Mouse (Mus musculus) kidney, postnatal 25 days (tissue): ENCODE data around the gene C2cd2l.
"Not testable (repeated sequence)": the region's sequence is repeated elsewhere in the genome, so short reads cannot be mapped to it uniquely, and the experiment has no call there.

Experiments used
- DNase-seq, 2 experiments: peaks; one replicate each; pipeline ENCODE4 v3.0.0; 2021; ENCODE audit warnings: mixed read lengths in 2 of 2

C2cd2l gene

DNA sequence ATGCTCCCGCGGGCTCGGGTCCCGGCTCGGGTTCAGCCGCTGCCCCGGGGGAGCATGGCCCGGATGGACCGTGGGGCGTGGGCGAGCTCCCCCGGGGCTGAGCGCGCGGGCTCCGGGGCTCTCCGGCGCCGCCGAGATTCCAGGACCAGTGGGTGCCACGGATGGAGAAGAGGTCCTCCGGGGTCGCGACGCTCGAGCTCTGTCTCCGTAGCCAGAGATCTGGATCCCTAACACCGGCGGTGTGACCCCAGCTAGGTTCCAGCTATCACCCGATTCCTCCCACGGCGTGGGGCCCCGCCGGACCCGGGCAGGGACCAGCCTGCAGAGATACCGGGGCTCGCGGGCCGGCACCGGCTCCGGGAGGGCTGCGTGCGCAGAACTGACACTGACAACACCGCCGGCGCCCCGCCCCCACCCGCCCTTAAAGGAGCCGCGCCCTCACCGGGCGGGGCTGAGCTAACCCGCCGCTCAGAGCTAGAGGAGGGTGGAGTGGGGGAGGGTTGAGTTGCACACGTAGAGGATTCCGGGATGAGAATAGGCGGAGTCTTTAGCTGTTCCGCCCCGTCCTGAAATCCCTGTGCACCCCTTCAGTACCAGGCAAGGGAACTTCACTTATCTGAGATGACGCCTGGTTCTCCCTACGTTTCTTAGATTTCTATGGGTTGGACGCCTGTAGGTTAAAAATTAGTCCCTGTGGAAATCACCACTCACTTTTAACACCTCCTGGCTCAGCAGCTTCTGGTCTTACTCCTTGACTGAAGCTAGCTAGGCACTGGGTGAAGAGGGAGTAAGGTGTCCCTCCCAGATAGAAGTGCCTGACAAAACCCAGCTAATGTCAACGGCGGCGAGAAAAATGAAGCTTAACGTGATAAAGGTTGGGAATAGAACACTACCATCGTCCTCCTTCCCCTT is at the start of gene C2cd2l:
Gene C2cd2l, minus strand, starts transcription at position 399 of the 912 bp plus-strand sequence.
- peak; percentile 95 to 98 for DNase-seq

DNA sequence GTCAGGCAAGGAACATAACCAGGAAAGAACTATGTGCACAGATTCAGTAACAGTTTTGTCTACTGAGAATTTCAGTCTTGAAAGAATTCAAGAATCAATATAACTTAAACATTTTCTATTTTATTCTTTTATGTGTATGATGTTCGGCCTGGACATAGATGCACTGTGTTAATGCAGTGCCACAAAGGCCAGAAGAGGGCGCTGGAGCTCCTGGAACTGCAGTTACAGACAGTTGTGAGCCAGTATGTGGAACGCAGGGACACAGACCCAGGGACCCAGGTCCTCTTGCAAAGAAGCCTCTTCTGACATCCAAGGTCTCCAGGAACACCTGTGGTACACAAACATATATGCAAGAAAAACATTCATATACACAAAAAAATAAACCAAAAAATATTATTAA is 44.4 kb upstream of the C2cd2l start:
- DNase-seq = peak in 1 of 2 experiments; percentile 62

DNA sequence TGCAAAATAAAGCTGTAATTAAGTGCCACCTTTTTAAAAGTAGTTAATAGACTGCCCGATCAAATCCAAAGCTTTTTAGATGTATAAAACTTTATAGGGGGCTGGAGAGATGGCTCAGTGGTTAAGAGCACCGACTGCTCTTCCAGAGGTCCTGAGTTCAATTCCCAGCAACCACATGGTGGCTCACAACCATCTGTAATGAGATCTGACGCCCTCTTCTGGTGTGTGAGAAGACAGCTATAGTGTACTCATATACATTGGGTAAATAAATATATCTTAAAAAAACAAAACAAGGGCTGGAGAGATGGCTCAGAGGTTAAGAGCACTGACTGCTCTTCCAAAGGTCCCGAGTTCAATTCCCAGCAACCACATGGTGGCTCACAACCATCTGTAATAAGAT is 41.8 kb upstream of the C2cd2l start:
- not testable (repeated sequence) for DNase-seq

DNA sequence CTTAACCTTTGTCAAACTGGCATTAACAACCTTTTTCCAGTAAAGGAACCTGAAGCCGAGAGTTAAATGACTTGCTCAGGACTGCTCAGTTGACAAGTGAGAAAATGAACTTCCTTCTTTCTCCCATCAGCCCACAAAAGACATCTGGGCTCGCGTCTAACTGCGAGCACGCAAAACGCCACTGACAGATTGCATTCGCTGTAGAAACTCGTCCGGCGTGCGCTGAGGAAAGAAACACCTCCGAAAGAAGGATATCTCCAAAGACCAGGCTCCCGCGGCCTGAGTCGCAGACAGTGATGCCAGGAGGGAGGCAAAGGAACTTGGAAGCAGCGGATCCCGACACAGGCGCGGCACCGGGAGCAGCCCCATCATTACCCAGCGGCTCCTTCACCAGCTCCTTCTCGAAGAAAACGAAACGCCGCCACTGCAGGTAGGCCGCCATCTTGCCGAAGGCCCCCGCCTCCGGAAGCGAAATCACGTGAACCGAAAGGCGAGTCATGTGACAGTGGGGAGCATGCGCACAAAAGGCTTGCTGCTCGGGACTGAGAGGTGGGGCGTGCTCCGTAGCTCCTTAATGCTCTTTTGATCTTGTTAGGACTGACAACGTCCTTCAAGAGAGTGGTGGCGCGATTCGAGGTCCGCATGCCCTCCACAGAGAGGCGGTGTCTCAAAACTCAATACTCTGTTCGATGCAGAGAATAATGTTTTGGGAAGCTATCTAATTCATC is 41.3 kb upstream of the C2cd2l start, which contains the start of gene Vps11:
Gene Vps11, minus strand, starts transcription at position 481 of the 728 bp plus-strand sequence.
- peak; percentile 97 for DNase-seq

DNA sequence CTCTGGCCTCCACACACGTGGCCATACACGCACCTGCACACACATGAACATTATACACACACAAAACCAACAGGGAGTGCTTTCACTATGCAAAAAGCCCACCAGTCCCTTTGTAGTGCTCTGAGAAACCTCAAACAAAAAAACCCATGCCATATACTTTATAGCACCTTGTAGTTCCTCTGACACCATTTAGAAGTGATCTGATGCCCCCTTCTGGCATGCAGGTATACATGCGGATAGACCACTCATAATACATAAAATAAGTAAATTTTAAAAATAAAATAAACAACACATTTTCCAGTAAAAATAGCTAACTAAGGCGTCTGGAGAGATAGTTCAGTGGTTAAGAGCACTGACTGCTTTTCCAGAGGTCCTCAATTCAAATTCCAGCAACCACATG is 37.1 kb upstream of the C2cd2l start:
- DNase-seq = no peak

DNA sequence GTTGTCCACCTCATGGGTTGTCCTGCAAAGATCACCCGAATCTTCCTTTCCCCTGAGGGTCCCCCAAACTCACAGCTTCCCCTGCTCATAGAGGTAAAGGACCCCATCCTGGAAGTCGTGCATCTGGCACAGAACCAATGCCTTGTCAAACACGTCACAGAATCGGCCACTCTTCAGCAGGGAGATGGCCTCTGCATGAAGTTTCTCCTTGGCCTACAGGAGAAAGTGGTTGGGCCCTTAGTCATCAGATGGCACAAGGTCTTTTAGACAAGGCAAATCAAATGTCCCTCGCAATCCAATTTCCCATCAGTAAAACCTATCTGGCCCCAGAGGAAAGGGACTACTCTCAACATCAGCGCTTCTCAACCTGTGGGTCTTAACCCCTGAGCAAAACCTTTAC is 33.1 kb upstream of the C2cd2l start:
- no peak for DNase-seq

DNA sequence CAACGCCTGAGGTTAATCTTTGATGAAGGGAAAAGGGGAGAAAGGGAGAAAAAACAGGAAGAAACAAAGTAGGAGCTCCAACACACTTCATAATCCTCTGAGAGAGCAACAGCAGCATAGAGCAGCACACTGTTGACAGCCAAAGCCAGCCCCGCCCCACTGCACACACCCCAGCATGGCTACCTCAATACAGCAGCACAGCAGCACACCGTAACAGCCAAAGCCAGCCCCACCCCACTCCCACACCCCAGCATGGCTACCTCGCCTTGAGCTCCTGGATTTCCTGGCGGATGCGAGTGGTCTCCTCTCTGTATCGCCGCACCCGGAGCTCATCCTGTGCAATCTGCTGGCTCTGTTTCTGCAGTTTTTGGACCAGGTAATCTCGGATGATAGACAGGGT is 32.3 kb upstream of the C2cd2l start:
- DNase-seq = no peak

DNA sequence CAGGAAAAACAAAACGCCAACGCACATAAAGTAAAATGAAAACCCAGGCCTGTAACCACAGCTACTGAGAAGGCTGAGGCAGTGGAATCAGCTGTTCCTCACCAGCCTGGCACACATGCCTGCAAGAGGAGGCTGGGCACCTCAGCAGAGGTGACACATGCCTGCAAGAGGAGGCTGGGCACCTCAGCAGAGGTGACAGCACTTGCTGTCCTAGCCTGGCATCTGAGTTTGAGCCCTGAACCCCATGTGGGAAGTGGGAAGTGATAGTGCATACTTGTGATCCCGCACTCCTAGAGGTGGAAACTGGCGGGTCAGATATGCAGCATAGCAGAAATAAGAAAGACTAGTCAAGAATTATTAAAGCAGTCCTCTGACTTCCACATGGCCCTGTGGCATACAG is 31.3 kb upstream of the C2cd2l start:
- no peak for DNase-seq

DNA sequence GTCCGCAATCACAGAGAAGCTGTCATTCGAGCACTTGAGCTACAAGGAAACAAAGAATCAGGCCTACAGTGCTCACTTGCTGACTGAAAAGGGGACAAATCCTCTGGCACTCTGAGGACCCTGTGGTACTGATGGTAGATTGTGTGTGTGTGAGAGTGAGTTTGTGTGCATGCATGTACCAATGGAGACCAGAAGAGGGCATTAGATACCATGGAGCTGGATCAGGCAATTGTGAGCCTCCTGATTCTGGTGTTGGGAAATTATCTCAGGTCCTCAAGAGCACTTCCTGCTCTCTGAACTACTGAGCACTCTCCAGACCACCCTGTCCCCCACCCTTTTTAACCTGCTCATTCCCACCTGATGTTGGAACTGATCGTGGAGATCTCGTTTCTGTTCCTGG is 28.5 kb upstream of the C2cd2l start:
- no peak for DNase-seq

DNA sequence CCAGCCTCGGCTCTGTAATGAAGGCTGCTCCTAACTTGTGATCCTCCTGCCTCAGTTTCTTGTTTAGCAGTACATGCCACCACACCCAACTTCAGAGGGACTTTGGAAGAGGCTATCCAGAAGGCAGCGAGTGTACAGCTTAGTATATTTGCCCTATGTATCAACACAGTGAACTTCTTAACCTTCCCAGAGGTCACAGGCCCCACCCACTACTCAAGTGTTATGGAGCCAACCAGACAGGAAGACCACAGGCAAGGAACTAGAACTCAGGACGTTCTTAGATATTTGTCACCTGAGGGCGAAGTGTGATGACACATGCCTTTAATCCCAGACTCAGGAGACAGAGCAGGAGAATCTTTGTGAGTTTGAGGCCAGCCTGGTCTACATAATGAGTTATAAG is 27.5 kb upstream of the C2cd2l start:
- DNase-seq = no peak

DNA sequence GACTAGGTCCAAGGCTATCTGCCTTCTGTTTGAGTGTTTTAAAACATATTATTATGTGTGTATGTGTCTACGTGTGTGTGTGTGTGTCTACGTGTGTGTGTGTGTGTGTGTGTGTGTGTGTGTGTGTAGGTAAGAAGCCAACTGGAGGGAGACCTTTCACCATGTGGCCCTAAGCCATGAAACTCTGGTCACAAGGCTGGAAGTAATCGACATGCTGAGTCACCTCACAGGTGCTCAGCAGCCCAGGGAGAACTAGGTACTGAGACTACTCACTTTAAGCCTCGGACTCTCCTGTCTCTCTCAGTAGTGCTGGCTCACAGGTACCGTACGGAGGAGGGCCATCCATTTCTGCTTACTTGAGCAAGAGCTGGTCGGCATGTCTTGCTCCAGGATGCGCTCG is 27.1 kb upstream of the C2cd2l start:
- DNase-seq = peak in 1 of 2 experiments; percentile 42

DNA sequence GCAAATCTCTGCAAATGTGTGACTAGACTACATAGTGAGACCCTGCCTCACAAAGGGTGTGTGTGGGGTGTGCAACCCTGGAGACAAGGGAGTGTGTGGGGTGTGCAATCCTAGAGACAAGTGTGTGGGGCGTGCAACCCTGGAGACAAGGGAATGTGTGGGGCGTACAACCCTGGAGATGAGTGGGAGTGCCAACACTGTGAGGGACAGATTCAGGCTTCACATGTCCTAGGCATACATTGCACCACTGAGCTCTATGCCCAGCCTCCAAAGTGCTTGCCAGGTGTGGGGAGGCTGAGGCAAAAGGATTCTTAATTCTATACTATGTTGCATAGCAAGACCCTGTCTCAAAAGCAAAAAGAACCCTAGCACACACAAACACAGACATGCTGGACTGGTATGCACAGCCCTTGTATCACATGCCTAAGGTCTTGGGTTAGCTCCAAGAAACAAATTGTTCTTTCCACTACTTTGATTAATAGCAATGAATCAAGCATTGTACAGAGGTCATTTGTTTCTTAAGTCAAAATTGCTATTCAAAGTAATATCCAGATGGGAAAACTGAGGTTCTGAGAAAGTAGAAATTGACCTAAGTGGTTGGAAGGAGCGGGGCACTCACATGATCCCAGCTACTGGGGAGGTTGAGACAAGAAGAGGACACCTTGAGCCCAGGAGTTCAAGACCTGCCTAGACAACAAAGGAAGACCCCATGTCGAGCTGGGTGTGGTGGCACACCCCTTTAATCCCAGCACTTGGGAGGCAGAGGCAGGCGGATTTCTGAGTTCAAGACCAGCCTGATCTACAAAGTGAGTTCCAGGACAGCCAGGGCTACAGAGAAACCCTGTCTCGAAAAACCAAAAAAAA is 25.7 kb upstream of the C2cd2l start:
- no peak for DNase-seq

DNA sequence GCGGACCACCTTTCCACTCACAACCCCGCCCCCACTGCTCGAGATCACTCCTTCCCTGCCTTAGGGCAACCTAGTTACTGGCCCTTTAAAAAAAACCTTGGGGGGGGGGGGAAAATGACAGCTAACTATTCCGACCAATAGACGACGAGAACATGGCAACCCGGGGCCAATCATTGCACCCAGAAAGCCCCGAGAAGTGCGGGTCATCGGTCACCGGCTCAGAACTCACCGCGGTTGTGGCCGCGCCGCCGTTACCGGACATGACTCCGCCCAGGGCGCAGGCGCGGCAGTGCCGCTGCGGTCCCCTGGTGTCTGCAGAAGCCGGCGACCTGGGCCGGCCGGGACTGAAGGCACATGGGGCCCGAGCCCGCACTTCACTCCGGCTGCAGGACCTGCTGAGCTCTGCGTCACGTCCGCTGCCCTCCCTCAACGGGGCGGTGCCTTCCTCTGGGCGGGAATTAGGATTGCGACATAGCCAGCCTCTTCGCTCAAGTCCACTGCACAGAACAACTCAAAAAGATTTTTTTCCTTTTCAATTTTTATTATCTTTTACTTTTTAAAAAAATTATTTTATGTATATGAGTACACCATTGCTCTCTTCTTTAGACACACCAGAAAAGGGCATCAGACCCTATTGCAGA is 23.8 kb upstream of the C2cd2l start, which contains the start of gene Hmbs:
Gene Hmbs, minus strand, starts transcription at position 448 of the 641 bp plus-strand sequence.
- peak; percentile 93 to 96 for DNase-seq

DNA sequence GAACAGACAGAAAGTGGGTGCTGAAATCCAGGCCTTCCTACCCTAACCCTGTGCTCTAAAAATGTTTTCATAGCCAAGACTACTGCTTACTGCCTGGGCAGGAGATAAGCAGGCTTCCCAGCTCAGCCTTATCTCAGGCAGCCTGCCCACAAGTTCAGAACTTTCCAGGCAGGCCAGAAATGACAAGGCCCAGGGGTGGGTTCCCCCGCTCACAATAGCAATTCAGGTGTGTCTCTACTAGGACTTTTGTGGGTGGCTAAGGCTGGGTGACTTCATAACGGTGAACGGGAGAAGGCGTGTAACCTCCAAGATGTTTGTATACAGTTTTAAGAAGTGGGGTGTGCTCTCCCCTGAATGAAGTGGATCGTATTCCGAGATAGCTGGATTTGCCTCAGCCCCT is 23.2 kb upstream of the C2cd2l start:
- DNase-seq = no peak

DNA sequence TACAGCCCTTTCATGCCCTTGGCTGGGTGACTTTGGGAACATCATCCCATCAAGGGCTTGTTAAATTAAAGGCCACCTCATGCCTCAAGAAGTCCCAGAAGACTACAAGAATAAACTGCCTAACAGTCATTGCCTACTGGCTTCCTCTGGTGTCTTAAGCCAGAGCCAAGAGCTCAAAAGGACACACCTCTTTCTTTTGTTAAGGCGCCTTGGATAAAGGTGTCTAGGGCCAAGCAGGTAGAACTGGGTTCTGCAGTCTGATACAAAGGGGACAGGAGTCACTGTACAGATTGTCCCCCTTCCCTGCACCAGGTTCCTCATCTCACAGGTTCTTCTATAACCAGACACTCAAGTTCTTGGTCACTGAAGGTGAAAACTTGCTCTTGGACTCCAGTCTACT is 22.5 kb upstream of the C2cd2l start:
- no peak for DNase-seq

DNA sequence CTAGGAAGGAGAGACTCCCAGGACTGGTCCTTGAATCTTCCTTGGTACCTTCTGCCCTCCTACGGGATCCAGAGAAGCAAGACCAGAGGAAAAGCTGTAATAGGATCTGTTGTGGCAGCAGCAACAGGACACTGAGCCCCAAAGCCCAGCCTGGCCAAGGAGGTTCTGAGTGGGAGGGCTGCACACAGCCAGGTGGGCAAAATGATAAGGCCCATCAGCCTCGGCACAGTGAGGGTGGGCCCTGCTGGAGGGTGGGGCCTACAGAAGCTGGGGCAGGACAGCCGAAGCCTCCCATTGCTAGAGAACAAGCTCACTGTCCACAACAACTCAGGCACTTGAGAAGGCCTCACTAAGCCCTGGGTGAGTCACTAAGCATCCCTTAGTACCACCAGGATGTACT is 22.1 kb upstream of the C2cd2l start:
- DNase-seq = no peak

DNA sequence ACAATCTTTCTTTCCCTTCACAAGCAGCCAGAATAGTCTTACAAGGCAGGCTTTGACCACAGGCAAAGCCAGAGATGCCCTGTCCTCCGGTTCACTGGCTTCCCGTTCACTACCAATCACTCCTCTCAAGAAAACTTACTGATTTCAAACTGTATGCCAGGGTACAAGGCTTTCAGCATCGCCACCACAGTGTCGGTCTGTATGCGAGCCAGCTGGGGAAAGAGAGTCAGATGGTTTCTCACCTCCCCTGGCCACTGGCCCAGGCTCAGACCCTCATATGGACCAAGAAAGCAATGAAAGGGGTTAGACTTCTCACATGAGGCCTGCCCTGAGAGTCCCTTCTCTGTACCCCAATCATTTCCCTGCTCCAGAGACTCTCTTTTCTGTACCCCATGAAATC is 21.4 kb upstream of the C2cd2l start:
- no peak for DNase-seq

DNA sequence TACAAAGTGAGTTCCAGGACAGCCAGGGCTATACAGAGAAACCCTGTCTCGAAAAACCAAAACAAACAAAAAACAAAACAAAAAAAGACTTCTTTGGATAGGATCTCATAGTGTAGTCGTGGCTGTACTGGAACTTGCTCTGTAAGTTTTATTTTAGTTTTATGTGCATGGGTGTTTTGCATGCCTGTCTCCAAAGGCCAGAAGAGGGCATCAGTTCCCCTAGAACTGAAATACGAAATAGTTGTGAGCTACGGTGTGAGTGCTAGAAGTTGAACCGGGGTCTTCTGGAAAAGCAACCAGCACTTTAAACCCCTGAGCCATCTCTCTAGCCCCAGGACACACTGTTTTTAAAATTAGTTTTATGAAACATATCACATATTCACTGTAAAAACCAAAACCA is 18.5 kb upstream of the C2cd2l start:
- DNase-seq = no peak

DNA sequence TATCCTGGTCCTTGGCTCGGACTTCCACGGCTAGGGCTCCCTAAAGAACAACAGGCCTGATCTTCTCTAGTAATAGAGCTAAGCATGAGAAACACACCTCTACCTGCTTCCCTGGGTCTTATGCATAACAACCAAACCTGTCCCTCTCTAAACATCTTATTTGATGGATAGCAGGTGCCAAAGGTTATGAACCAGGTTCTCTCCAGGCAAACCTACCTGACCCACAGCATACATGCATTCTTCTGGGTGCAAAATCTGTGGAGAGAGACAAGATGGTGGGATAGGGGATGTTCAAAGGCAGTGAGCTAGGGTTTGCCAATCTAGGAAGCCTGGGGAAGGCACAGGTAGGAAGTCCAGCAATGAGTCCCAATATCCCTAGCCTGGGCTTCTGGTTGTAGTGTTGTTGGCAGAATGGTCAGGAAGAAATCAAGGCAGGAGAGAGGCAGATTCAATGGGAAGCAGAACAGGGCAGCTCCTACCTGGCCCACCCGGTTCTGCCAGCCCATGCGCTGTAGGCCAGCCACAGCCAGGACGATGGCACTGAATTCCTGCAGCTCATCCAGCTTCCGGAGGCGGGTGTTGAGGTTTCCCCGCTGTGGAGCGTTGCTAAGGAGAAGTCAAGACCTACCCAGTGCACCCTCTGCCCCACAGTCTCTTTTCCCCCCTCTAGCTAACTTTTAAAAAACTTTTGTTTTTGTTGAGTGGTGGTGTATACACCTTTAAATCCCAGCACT is 17.5 kb upstream of the C2cd2l start:
- no peak for DNase-seq

DNA sequence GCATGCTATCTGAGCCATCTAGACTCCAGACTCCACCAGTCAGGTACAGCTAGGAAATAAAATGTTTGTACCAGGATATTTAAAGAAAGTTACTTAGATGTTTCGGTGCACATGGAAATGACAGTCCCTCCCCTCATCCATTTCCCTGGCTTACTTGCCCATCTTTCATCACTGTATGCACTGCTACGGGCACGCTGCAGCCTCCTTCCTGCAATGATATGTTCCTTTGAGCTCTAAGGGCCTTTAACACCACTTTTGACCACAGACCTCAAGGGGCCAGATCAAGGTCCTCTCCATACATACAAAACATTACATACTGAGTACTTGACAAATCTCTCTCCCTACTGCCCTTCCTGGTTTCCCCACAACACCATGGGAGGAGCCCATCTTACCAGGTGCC is 16.9 kb upstream of the C2cd2l start:
- DNase-seq = no peak

DNA sequence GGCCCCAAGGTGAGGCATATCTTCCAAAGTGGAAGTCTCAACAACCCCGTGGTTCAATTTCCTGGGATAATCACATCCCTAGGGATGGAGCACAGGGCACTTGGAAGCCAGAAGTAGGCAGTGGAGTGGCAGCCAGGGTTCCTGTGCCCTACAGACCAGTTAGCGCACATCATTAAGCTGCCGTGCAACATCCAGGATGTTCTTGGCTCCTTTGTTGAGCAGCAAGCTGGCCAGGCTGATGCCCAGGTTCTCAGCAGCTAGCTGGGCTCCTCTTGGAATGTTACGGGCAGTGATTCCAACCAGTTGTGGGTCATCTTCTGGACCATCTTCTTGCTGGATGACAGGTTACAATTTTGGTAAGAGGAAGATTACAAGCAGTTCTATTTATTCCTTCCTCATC is 16.4 kb upstream of the C2cd2l start:
- DNase-seq = not testable (repeated sequence)

DNA sequence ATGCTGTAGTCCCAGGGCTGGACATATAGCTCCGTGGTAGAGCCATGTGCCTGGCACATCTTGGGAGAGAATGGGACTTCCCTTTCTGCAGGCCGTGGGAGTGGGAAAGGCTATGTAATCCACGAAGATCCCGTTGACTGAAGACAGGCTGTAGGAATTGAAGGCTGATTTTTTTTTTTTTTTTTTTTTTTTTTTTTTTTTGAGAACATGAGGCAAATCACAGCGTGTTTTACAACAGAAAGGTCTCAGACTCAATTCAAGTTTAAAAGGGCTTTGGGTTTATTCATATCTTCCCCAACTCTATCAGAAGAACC is 16.0 kb upstream of the C2cd2l start:
- DNase-seq = no peak
